Mouse (Mus musculus) heart, embryonic 16.5 days (tissue): Measurements from ENCODE around the gene Sec24a. TPM values are rescaled to one million over a fixed set of nuclear protein-coding genes. Genes with fewer than 3 reads are reported as not detected.
A peak's percentile ranks its signal among the peaks of the same experiment; 100 is the strongest.

Source experiments
- ATAC-seq: fragments of 200-750 bp; cut with Nextera tagmentation; replicated peaks from 2 replicates; pipeline ENCODE4 v1.8.0; 2017; ENCODE audit warnings: moderate number of reproducible peaks; ENCODE audit not compliant: insufficient read depth, low FRiP score; ENCODE audit errors: extremely low read depth
- H3K27ac ChIP-seq: fragments of 300-500 bp; sonication (generic); 2 replicates; pipeline ENCODE4 v1.5.1; 2014; ENCODE audit warnings: mild to moderate bottlenecking, low read length, control low read depth, moderate library complexity
- H3K27me3 ChIP-seq: fragments of 300-500 bp; sonication (generic); 2 replicates; pipeline ENCODE4 v1.6.1; 2014; ENCODE audit warnings: low read length, mixed read lengths; ENCODE audit not compliant: control insufficient read depth, insufficient read depth
- H3K36me3 ChIP-seq: fragments of 300-500 bp; sonication (generic); 2 replicates; pipeline ENCODE4 v1.6.1; 2014; ENCODE audit not compliant: control insufficient read depth, insufficient read depth
- H3K4me1 ChIP-seq: fragments of 300-500 bp; sonication (generic); 2 replicates; pipeline ENCODE4 v1.6.1; 2014; ENCODE audit warnings: low read length, mixed read lengths; ENCODE audit not compliant: control insufficient read depth, insufficient read depth
- H3K4me2 ChIP-seq: fragments of 300-500 bp; sonication (generic); 2 replicates; pipeline ENCODE4 v1.6.1; 2014; ENCODE audit warnings: low read depth, mild to moderate bottlenecking, control low read depth, low read length
- H3K4me3 ChIP-seq: fragments of 300-500 bp; sonication (generic); 2 replicates; pipeline ENCODE4 v1.5.1; 2014; ENCODE audit warnings: mild to moderate bottlenecking, control low read depth, low read length
- H3K9ac ChIP-seq: fragments of 300-500 bp; sonication (generic); 2 replicates; pipeline ENCODE4 v1.6.1; 2014; ENCODE audit warnings: low read length, control low read depth
- H3K9me3 ChIP-seq: fragments of 300-500 bp; sonication (generic); replicated peaks from 2 replicates; pipeline ENCODE4 v1.6.1; 2016; ENCODE audit warnings: low read length; ENCODE audit not compliant: control insufficient read depth
- whole genome bisulfite sequencing: fragments of 180-500 bp; shearing (Covaris S2); extraction: QIAGEN DNeasy Blood & Tissue Kit; methylation state at CpG from one replicate; pipeline ENCODE4 v1.1.7; 2014; 5-methylcytosine and 5-hydroxymethylcytosine counted together
- polyA plus RNA-seq: library from polyadenylated mRNA; unstranded; fragments of >200 nt; fragmentation: Nextera tagmentation; extraction: Ambion mirVana; gene quantifications from 2 replicates; pipeline ENCODE4 v1.2.1, GENCODE M21; 2015

Gene Sec24a
- polyA plus RNA-seq, 1 experiment from 2014 or later, result 10.7 TPM

DNA sequence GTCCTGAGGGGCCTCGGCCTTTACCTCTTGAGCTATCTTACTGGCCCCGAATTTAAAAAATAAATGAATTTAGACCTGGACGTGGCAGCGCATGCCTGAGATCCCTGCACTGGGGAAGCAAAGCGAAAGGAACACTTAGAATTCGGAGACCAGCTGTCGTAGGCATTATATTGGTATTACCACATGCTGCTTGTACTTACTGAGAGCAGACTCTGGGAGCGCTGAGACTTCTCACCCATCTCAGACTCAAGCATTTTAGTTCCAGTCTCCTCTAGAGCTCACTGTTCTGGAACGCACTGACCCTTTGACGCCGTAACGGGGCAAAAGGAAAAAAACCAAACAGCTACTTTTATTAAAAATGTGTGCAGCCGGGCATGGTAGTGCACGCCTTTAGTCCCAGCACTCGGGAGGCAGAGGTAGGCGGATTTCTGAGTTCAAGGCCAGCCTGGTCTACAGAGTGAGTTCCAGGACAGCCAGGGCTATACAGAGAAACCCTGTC lies 101.5 kb downstream of the Sec24a start:
- Histone ChIP-seq H3K4me3 (no peak overlapping the region), H3K9ac (no peak overlapping the region), H3K4me2 (no peak overlapping the region), H3K27ac (no peak overlapping the region), H3K4me1 (peaks cover 9% of the 10 kb centered on the region), H3K9me3 (no peaks in the 10 kb centered on the region), H3K27me3 (no peaks in the 10 kb centered on the region), H3K36me3 (no peaks in the 10 kb centered on the region)
- no peak for ATAC-seq
- 86% methylated on average over 16 of the region's 16 CpGs for WGBS

DNA sequence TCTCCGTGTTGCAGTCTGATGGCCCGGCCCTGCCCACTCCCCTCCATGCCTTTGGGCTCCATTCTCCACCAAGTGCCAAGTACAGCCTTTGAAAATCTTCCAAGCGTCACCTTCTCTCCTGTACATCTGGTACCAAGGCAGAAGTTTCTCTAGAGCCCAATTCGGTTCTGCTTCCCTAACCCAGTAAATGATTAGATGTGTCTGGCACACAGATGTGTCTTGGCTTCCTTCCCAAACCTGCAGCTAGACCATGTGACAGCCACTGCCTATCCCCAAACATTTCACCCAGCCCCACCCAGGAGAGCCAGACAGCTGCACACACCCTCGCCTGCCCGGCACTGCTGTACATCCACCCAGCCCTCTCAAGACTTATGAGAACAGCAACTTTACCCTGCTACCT lies 104.7 kb downstream of the Sec24a start:
- ATAC-seq, result peak; percentile 73; the same call in 1 of the 2 replicates
- 39% methylated on average over 6 of the region's 6 CpGs for WGBS

DNA sequence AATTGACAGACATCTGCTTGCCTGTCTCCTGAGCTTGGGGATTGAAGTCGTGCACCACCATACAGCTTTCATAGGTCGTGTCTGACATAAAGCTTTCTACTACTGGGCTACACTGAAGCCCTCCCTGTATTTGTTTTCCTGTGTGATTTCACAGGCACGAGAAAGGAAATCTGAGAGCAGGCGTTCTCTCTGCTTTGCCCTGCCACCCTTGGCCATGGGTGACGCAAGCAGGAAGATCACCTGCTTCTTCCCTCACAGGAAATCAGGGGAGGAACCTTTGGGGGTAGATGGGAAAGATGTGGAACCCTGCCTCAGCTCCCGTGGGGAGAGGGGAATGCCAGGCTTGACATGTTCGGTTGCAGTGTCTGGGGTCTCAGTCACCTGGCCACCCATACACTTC lies 105.1 kb downstream of the Sec24a start:
- Histone ChIP-seq H3K27ac (0 out of 2 replicates have a peak overlapping the region, but pooled peaks have one; percentile 15), H3K36me3 (no peaks in the 10 kb centered on the region), H3K27me3 (no peaks in the 10 kb centered on the region), H3K9me3 (no peaks in the 10 kb centered on the region), H3K4me3 (no peak overlapping the region), H3K9ac (no peak overlapping the region; the same call in 1 of the 2 replicates), H3K4me1 (peaks cover 9% of the 10 kb centered on the region), H3K4me2 (no peak overlapping the region)
- 52% methylated on average over 7 of the region's 7 CpGs for WGBS
- no peak for ATAC-seq

More for the DNA sequence above, 104.7 kb downstream of the Sec24a start:
- Histone ChIP-seq H3K9ac (no peak overlapping the region; the same call in 1 of the 2 replicates), H3K36me3 (no peaks in the 10 kb centered on the region), H3K27me3 (no peaks in the 10 kb centered on the region), H3K27ac (0 out of 2 replicates have a peak overlapping the region, but pooled peaks have one; percentile 15), H3K4me2 (no peak overlapping the region), H3K9me3 (no peaks in the 10 kb centered on the region), H3K4me1 (peaks cover 9% of the 10 kb centered on the region), H3K4me3 (no peak overlapping the region)

DNA sequence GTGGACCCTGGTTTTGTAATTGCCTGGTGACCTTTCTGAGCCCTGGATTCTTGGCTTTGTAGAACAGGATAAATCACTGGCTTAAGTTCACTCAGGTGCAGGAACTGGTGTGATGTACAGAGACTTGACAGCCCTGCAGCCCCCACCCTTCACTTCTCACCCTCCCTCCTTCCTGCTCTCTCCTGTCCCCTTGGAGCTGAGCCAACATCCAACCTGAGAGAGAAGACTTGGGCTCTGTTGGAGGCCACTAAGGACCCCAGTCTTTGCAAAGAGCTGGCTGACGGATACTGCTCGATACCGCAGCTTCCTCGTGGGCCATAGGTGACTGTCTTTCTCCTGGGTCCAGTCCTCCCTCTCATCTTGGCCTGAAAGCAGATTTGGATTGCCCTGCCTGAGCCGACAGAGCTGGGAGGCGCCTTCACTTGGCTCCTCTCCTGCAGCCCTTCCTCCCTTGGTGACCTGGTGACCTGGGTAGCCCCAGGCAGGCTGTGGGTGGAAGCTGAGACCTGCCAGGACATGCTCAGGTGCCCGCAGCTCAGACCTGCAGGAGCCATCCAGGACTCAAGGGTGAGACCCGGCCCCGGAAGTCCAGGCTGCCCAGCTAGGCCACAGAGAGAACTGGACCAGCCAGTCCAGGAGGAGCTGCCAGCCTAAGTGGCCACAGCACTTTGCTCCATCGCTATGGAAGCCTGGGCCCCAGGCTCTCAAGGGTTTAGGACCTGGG lies 106.5 kb downstream of the Sec24a start:
- Histone ChIP-seq H3K36me3 (no peaks in the 10 kb centered on the region), H3K4me3 (no peak overlapping the region), H3K9ac (no peak overlapping the region), H3K27ac (no peak overlapping the region), H3K4me2 (no peak overlapping the region), H3K4me1 (peaks cover 9% of the 10 kb centered on the region), H3K27me3 (no peaks in the 10 kb centered on the region), H3K9me3 (no peaks in the 10 kb centered on the region)
- 72% methylated on average over 10 of the region's 10 CpGs for WGBS
- ATAC-seq, result no peak

DNA sequence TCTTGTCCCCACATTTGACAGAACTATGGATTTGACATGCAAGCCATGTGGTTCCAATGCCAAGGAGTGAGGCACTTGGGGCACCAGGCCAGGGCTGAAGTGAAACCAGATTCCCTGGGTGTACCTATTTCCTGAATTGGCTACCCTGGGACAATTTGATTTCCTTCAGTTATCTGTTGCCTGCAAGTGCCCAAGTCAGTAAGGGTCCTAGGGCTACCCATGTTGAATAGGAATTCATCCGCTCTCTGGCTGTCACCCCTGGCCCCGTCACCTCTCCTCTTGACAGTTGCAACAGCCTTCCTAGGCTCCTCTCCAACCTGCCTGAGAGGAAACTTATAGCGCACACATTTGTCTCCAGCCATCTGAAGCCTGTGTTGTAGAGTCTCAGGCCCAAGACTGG lies 108.5 kb downstream of the Sec24a start:
- no peak for ATAC-seq
- Histone ChIP-seq H3K4me3 (no peak overlapping the region), H3K9me3 (no peaks in the 10 kb centered on the region), H3K27me3 (no peaks in the 10 kb centered on the region), H3K36me3 (no peaks in the 10 kb centered on the region), H3K4me2 (no peak overlapping the region), H3K27ac (no peak overlapping the region), H3K9ac (no peak overlapping the region), H3K4me1 (peaks cover 15% of the 10 kb centered on the region)
- WGBS, result 83% methylated on average over 3 of the region's 3 CpGs

DNA sequence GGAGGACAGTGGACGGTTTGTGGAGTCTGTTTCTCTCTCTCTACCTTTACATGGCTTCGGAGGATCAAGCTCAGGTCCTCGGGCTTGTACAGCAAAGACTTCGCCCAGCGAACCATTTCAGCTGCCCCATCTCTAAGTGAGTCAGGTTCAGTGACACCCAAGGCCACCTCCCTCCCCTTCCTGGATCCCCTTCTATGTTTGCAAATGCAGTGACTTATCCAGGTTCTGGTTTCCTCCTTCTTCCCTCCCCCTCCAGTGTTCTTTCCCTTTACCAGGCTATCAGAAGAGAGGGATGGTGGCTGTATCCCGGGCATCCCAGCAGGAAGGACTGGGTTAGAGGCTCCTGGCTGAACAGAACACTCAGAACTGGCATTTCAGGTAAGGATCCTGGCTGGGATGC lies 109.7 kb downstream of the Sec24a start:
- Histone ChIP-seq H3K4me1 (peaks cover 22% of the 10 kb centered on the region), H3K9ac (no peak overlapping the region), H3K27ac (no peak overlapping the region), H3K4me3 (no peak overlapping the region), H3K36me3 (no peaks in the 10 kb centered on the region), H3K27me3 (no peaks in the 10 kb centered on the region), H3K4me2 (no peak overlapping the region), H3K9me3 (no peaks in the 10 kb centered on the region)
- no peak for ATAC-seq
- 80% methylated on average over 6 of the region's 6 CpGs for WGBS

DNA sequence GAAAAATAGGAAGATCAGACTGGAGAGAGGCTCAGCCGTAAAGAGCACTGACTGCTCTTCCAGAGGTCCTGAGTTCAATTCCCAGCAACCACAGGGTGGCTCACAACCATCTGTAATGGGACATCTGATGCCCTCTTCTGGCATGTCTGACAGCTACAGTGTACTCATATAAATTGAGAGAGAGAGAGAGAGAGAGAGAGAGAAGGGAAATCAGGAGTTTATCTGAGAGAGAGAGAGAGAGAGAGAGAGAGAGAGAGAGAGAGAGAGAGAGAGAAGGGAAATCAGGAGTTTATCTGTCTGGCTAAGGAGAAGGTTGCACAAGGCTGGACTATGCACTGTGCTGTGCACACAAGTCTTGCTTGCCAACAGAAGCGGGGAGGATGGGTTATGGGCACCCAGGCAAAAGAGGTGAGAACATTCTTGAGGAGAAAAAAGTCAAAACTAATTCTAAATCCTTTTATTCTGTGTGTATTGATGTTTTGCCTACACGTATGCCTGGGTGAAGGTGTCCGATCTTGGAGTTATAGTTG lies 110.5 kb downstream of the Sec24a start:
- Histone ChIP-seq H3K9ac (no peak overlapping the region), H3K36me3 (no peaks in the 10 kb centered on the region), H3K4me2 (no peak overlapping the region), H3K9me3 (no peaks in the 10 kb centered on the region), H3K4me1 (peaks cover 20% of the 10 kb centered on the region), H3K4me3 (no peak overlapping the region), H3K27ac (no peak overlapping the region), H3K27me3 (no peaks in the 10 kb centered on the region)
- WGBS, result 89% methylated on average over 4 of the region's 4 CpGs
- no peak for ATAC-seq

DNA sequence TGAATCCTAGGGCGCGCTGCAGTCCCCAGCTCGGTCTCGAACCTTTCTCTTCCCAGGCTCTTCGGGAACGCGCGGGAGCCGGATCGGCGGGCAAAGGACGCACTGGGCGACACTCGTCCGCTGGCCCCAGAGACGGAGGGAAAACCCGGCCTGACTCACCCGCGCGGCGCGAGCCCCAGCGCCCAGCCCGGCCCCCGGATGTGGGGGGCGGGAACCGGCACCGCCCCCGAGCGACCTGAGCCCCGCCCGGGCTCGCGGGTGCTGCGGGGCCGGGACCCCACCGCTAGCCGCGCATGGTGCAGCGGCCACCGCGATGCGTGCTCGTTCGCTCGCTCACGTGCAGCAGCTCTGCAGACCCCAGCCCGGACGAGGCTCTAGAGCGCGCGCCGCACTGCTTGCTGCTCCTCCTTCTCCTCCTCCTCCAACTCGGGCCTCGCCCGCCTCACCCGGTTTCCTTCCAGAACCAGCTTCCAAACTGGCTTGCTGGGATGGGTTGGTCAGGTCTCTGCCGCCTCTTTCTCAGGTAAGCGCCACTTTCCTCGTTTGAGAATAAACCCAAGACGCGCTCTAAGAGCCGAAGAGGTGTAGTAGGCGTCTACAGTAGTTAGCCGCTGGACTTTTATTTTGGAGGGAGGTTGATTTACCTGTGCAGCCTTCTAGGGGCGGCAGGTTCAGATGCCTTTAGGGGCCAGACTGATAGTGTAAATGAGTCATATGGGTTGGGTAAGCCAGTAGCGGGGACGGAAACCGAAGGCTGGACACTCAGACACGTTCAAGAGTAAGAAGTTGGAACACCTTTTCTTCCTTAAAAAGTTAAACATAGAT lies 112.5 kb downstream of the Sec24a start, which contains the start of the genes N4bp3 and D930048N14Rik:
N4bp3 (minus strand) TSS at position 152 of the 825 bp plus-strand sequence.
D930048N14Rik (plus strand) TSS at position 264 of the 825 bp plus-strand sequence.
- Histone ChIP-seq H3K4me1 (peaks cover 26% of the 10 kb centered on the region), H3K27ac (peak within 1 kb of the TSS; percentile 49)
- ATAC-seq, result peak; percentile 67

More for the DNA sequence above, 112.5 kb downstream of the Sec24a start, which contains the start of the genes N4bp3 and D930048N14Rik:
- H3K9ac ChIP-seq, result peak within 1 kb of the TSS; percentile 73
- no peaks in the 10 kb centered on the region for H3K36me3 ChIP-seq
- WGBS, result 1% methylated on average over 70 of the region's 70 CpGs
- H3K9me3 ChIP-seq, result no peaks in the 10 kb centered on the region
- H3K27me3 ChIP-seq, result no peaks in the 10 kb centered on the region
- H3K4me2 ChIP-seq, result peak within 1 kb of the TSS; percentile 87
- H3K4me3 ChIP-seq, result peak within 1 kb of the TSS; percentile 65
